Mouse (Mus musculus) spleen, adult 2 months (tissue): ENCODE results near the gene Rpusd1.

Experiments used
- CTCF ChIP-seq: fragments of 200-500 bp; IDR thresholded peaks from 2 replicates; pipeline ENCODE4 v1.5.1; 2011; ENCODE audit warnings: mild to moderate bottlenecking, inconsistent platforms; ENCODE audit not compliant: insufficient read depth, insufficient read length, insufficient replicate concordance; ENCODE audit errors: extremely low read depth
- POLR2A ChIP-seq: fragments of 200-500 bp; IDR thresholded peaks from 2 replicates; pipeline ENCODE4 v1.6.1; 2011; ENCODE audit warnings: low read depth, low read length, inconsistent platforms

DNA sequence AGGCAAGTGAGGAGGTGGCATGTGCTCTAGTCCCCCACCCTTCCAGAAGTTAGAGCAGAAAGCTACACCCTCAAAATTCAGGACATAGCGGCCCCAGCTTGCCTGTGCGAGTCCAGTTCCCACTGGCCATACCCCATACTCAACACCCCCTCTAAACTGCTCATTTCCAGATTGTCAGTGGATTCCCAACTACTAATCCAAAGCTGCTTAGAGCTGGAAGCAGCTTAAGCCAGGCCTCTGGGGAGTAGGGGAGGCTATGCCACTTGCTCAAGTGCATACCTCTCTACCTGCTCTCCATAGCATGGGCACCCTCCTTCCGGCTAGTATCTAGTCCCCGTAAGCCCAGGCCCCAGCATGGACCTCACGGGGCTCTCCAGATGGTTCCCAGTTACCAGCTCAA, 6.0 kb upstream of the Rpusd1 start:
- TF ChIP-seq POLR2A: no peak
- no peak for TF ChIP-seq CTCF
